Mouse (Mus musculus) heart, adult 2 months (tissue): Measurements from ENCODE around the gene Bcar3.

ENCODE experiments used
- CTCF ChIP-seq: fragments of 200-600 bp; IDR thresholded peaks from 2 replicates; pipeline ENCODE4 v1.8.1; 2022; ENCODE audit warnings: antibody characterized with exemption, mild to moderate bottlenecking, moderate library complexity
- EP300 ChIP-seq: fragments of 200-500 bp; IDR thresholded peaks from 2 replicates; pipeline ENCODE4 v1.6.1; 2011; ENCODE audit warnings: low read depth, low read length, control low read depth; ENCODE audit not compliant: insufficient read depth
- POLR2A ChIP-seq: fragments of 200-500 bp; IDR thresholded peaks from 2 replicates; pipeline ENCODE4 v1.6.1; 2011; ENCODE audit warnings: mild to moderate bottlenecking, low read depth, low read length, control low read depth; ENCODE audit not compliant: insufficient read depth

DNA sequence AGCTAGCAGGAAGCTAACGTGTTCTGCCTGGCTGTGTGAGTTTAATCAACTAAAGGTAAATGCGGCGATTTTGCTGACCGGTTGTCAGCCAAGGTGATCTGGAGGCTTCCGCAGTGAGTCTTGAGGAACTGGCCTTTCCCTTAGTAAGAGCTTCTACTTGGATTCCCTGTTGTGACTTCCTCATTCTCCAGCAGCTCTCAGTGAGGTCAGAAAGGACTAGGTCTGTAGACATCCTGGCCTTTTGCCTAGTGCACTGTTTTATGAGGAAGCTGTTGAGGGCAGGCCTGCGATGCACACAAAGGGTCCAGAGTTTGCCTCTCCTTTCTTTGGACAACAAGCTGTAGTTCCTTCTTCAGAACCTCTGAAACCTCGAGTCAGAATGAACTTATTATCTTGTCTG is 3.2 kb upstream of the Bcar3 start:
- no peak for TF ChIP-seq CTCF
- TF ChIP-seq POLR2A: peak; percentile 46; the same call in 1 of the 2 replicates
- 0 out of 2 replicates have a peak, but pooled peaks have one; percentile 32 for TF ChIP-seq EP300
